Comparison of ENCODE assay signal across 9 mouse cellular contexts in the genomic region with DNA sequence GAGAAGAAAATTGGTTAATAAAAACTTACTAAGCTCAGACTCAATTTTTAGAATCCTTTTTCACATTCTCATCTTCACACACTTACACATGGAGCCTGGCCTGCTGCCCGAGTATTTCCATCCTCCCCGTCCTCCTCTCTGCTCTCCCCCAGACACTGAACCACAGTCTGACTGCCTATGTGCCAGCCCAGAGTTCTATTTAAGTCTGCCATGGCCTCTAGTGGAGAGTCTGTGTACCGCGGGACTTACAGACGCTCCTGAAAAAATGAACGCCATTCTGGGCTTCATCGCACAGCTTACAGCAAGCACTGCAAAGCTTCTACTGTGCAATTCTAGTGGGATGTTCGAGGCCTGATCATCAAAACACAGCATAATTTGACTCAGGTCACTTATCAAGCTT. TPM values are rescaled to one million over a fixed set of nuclear protein-coding genes. Genes with fewer than 3 reads are reported as not detected.
DNase-seq lines count a peak whose midpoint lies in the region; ATAC-seq and TF ChIP-seq lines count a peak whose summit lies in the region.
"Had no signal": no experiment of that assay in that cellular context is flagged by ENCODE, and none has a peak within 500 bp of the region (broad histone marks: within the 10 kb centered on the region; RNA-seq: fewer than 3 reads in every experiment).

No protein-coding gene starts in this region.

- no peaks in the 10 kb centered on the region for H3K27me3 ChIP-seq in midbrain, embryonic 14.5 days (ENCODE audit: control insufficient read depth, insufficient read depth, low read length)
- H3K27me3 ChIP-seq in midbrain, embryonic 13.5 days: no peaks in the 10 kb centered on the region
- H3K27me3 ChIP-seq in kidney, adult 2 months (replicated peaks; ENCODE audit: control insufficient read depth, insufficient read depth, low read length): no peaks in the 10 kb centered on the region

- no peak overlapping the region for H3K4me3 ChIP-seq in midbrain, embryonic 14.5 days (replicated peaks; ENCODE audit: low read depth, low read length)
- no peak overlapping the region for H3K4me3 ChIP-seq in midbrain, embryonic 13.5 days (replicated peaks)
- no peak overlapping the region for H3K4me3 ChIP-seq in kidney, adult 2 months (ENCODE audit: insufficient read depth, low read depth, low read length)

- peak; percentile 70 for DNase-seq in heart, adult 11 months
- no peak for DNase-seq in heart, postnatal 14 days
- DNase-seq in midbrain, embryonic 14.5 days: peak; percentile 62
- peak; percentile 65 for DNase-seq in layer of hippocampus, adult 9-11 months
- DNase-seq in telencephalon, adult 2 months (ENCODE audit: low read depth, low spot score): peak; percentile 75
- no peak for DNase-seq in kidney, adult 2 months
- DNase-seq in spleen, postnatal 36 days (ENCODE audit: low spot score in 2 of 2): no peak

- TF ChIP-seq CTCF in kidney, adult 2 months (conservative IDR thresholded peaks at IDR 0.05; ENCODE audit: insufficient read depth, insufficient read length, low read depth, low read length): no peak; the same call in 1 of the 2 replicates

- intact Hi-C loops in heart, postnatal 14 days (cut with DNase I): no loop called here

- no peak overlapping the region for H3K9ac ChIP-seq in midbrain, embryonic 14.5 days (replicated peaks; ENCODE audit: low read length)
- H3K9ac ChIP-seq in midbrain, embryonic 13.5 days (replicated peaks): no peak overlapping the region

- no peak for TF ChIP-seq POLR2A in kidney, adult 2 months (IDR thresholded peaks at IDR 0.05; ENCODE audit: low read depth, low read length)

- WGBS in midbrain, embryonic 14.5 days: 49% methylated on average over 8 of the region's 8 CpGs
- 58% methylated on average over 8 of the region's 8 CpGs for WGBS in midbrain, embryonic 13.5 days
- 38% methylated on average over 8 of the region's 8 CpGs for WGBS in kidney, adult 2 months

- H3K4me2 ChIP-seq in midbrain, embryonic 14.5 days (ENCODE audit: low read length): no peak overlapping the region
- no peak overlapping the region for H3K4me2 ChIP-seq in midbrain, embryonic 13.5 days (replicated peaks)

- H3K4me1 ChIP-seq in midbrain, embryonic 14.5 days (ENCODE audit: control insufficient read depth, insufficient read depth, low read length): no peaks in the 10 kb centered on the region
- no peaks in the 10 kb centered on the region for H3K4me1 ChIP-seq in midbrain, embryonic 13.5 days (replicated peaks)
- H3K4me1 ChIP-seq in kidney, adult 2 months (ENCODE audit: control insufficient read depth, insufficient read depth, low read length): no peaks in the 10 kb centered on the region

- H3K9me3 ChIP-seq in midbrain, embryonic 14.5 days (ENCODE audit: control insufficient read depth, low read length): no peaks in the 10 kb centered on the region
- H3K9me3 ChIP-seq in midbrain, embryonic 13.5 days: no peaks in the 10 kb centered on the region

- H3K27ac ChIP-seq in midbrain, embryonic 14.5 days (replicated peaks; ENCODE audit: low read depth, low read length): no peak overlapping the region
- no peak overlapping the region for H3K27ac ChIP-seq in midbrain, embryonic 13.5 days
- no peak overlapping the region for H3K27ac ChIP-seq in kidney, adult 2 months (ENCODE audit: insufficient read depth, low read depth, low read length)

- ATAC-seq in midbrain, embryonic 14.5 days (ENCODE audit: low FRiP score, low TSS enrichment): no peak
- no peak for ATAC-seq in midbrain, embryonic 13.5 days

- peaks cover 12% of the 10 kb centered on the region for H3K36me3 ChIP-seq in midbrain, embryonic 14.5 days (ENCODE audit: control insufficient read depth, insufficient read depth, low read length)
- peaks cover 24% of the 10 kb centered on the region for H3K36me3 ChIP-seq in midbrain, embryonic 13.5 days
- no peaks in the 10 kb centered on the region; the same call in 1 of the 2 replicates for H3K36me3 ChIP-seq in kidney, adult 2 months (ENCODE audit: control insufficient read depth, insufficient read depth, low read length)

RNA-seq across cellular contexts. Expression of a gene that starts 9.4 kb away (rescaled TPM):
- total RNA-seq in heart, postnatal 14 days (2021): not detected
- polyA plus RNA-seq in midbrain, embryonic 14.5 days (2014; fragmentation: Nextera tagmentation; extraction: Ambion mirVana): 0.25 TPM in 1 of 2 replicates, not detected in the other
- polyA plus RNA-seq in midbrain, embryonic 13.5 days (2015; fragmentation: Nextera tagmentation; extraction: Ambion mirVana): not detected in 2 replicates
- 0.37 and 0.53 TPM in 2 replicates for polyA plus RNA-seq in kidney, adult 2 months (2012; rRNA removed)
- polyA plus RNA-seq: liver, embryonic 16.5 days had no signal

RNA-seq across cellular contexts. Expression of a gene that starts 36.7 kb away (rescaled TPM):
- total RNA-seq in heart, postnatal 14 days (2021): 1 to 10 TPM; 9.1 to 9.9 TPM
- 19.4 and 25.5 TPM in 2 replicates for polyA plus RNA-seq in midbrain, embryonic 14.5 days (2014; fragmentation: Nextera tagmentation; extraction: Ambion mirVana)
- polyA plus RNA-seq in midbrain, embryonic 13.5 days (2015; fragmentation: Nextera tagmentation; extraction: Ambion mirVana): 26.3 and 27.7 TPM in 2 replicates
- polyA plus RNA-seq in kidney, adult 2 months (2012; rRNA removed): 20.1 and 20.6 TPM in 2 replicates

RNA-seq across cellular contexts. Expression of a gene that starts 36.9 kb away (rescaled TPM):
- 10 to 100 TPM; 47.6 to 54.3 TPM for total RNA-seq in heart, postnatal 14 days (2021)
- 73.0 and 89.5 TPM in 2 replicates for polyA plus RNA-seq in midbrain, embryonic 14.5 days (2014; fragmentation: Nextera tagmentation; extraction: Ambion mirVana)
- polyA plus RNA-seq in midbrain, embryonic 13.5 days (2015; fragmentation: Nextera tagmentation; extraction: Ambion mirVana): 87.0 and 99.6 TPM in 2 replicates
- 18.1 and 21.9 TPM in 2 replicates for polyA plus RNA-seq in kidney, adult 2 months (2012; rRNA removed)

Comparison
In these comparisons a context has a peak if more than half of its experiments do, and no peak if none do; other contexts are left out.
1. DNase-seq: peak in heart, adult 11 months (single experiment), midbrain, embryonic 14.5 days (single experiment), layer of hippocampus, adult 9-11 months (single experiment) and telencephalon, adult 2 months (single experiment); none in heart, postnatal 14 days (0 of 2), kidney, adult 2 months (single experiment) and spleen, postnatal 36 days (0 of 2).